Mouse (Mus musculus): ENCODE measurements around the gene Cd200r3.

Gene Cd200r3

GRCm38 (mm10) chr16:44988667-44989357 lies 45.3 kb downstream of the Cd200r3 start:
- intact Hi-C loops (cut with DNase I), result no loop called here

GRCm38 (mm10) chr16:44993319-44994019 lies 50.0 kb downstream of the Cd200r3 start:
- intact Hi-C loops (cut with DNase I), result no loop called here

- intact Hi-C loops (cut with DNase I), result no loop called here
Measured at GRCm38 (mm10) chr16:44994206-44994953, 50.9 kb downstream of the Cd200r3 start.

GRCm38 (mm10) chr16:44995111-44995510 lies 51.6 kb downstream of the Cd200r3 start:
- intact Hi-C loops (cut with DNase I), result no loop called here

GRCm38 (mm10) chr16:44996701-44997100 lies 53.2 kb downstream of the Cd200r3 start:
- intact Hi-C loops (cut with DNase I), result no loop called here

GRCm38 (mm10) chr16:44999537-44999936 lies 56.1 kb downstream of the Cd200r3 start:
- intact Hi-C loops (cut with DNase I), result no loop called here

GRCm38 (mm10) chr16:45004443-45004842 lies 61.0 kb downstream of the Cd200r3 start:
- intact Hi-C loops (cut with DNase I), result no loop called here

- intact Hi-C loops (cut with DNase I), result no loop called here
Measured at GRCm38 (mm10) chr16:45005280-45005679, 61.8 kb downstream of the Cd200r3 start.

GRCm38 (mm10) chr16:45006971-45007370 lies 63.5 kb downstream of the Cd200r3 start:
- intact Hi-C loops (cut with DNase I), result no loop called here

GRCm38 (mm10) chr16:45007807-45008206 lies 64.3 kb downstream of the Cd200r3 start:
- intact Hi-C loops (cut with DNase I), result no loop called here

GRCm38 (mm10) chr16:45009634-45010033 lies 66.2 kb downstream of the Cd200r3 start:
- intact Hi-C loops (cut with DNase I), result no loop called here

GRCm38 (mm10) chr16:45015591-45015990 lies 72.1 kb downstream of the Cd200r3 start:
- intact Hi-C loops (cut with DNase I), result no loop called here

- intact Hi-C loops (cut with DNase I), result no loop called here
Measured at GRCm38 (mm10) chr16:45016488-45016887, 73.0 kb downstream of the Cd200r3 start.

GRCm38 (mm10) chr16:45018868-45019267 lies 75.4 kb downstream of the Cd200r3 start:
- intact Hi-C loops (cut with DNase I), result no loop called here

GRCm38 (mm10) chr16:45020055-45020454 lies 76.6 kb downstream of the Cd200r3 start:
- intact Hi-C loops (cut with DNase I), result loop anchor here (5.0 kb wide), 1 partner anchor 253 kb away; the partner anchor contains the start of gene Cd200r1

- intact Hi-C loops (cut with DNase I), result loop anchor here (5.0 kb wide), 1 partner anchor 253 kb away; the partner anchor contains the start of gene Cd200r1
Measured at GRCm38 (mm10) chr16:45020669-45021309, 77.3 kb downstream of the Cd200r3 start.

GRCm38 (mm10) chr16:45021443-45021842 lies 78.0 kb downstream of the Cd200r3 start:
- intact Hi-C loops (cut with DNase I), result loop anchor here (5.0 kb wide), 1 partner anchor 254 kb away; the partner anchor contains the start of gene Cd200r1

- intact Hi-C loops (cut with DNase I), result loop anchor here (5.0 kb wide), 1 partner anchor 257 kb away; the partner anchor contains the start of gene Cd200r1
Measured at GRCm38 (mm10) chr16:45023904-45024303, 80.4 kb downstream of the Cd200r3 start.

- intact Hi-C loops (cut with DNase I), result no loop called here
Measured at GRCm38 (mm10) chr16:45025321-45025720, 81.8 kb downstream of the Cd200r3 start.

- intact Hi-C loops (cut with DNase I), result no loop called here
Measured at GRCm38 (mm10) chr16:45029080-45029479, 85.6 kb downstream of the Cd200r3 start.

- intact Hi-C loops (cut with DNase I), result no loop called here
Measured at GRCm38 (mm10) chr16:45029493-45029892, 86.0 kb downstream of the Cd200r3 start.
